Mouse (Mus musculus): ENCODE results near the gene Pkp4.
A peak's percentile ranks its signal among the peaks of the same experiment; 100 is the strongest.

Pkp4 gene

DNA sequence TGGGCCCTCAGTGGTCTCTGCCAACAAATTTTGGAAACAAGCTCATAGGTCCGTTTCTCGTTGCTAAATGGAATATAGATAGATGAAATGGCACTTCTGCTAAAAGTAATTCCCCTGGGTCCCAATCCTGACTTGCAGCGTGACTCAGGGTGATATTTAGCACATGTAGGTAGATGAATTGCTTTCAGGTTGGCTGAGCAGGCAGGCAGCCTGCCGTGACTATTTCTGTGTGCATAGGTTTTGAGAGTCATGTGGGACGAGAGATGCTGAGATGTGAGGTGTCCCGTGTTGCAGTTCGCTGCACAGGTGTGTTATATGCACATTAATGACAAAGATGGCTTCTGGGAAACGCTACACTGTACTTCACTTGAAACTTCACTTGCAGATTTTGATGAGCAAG lies 111.2 kb downstream of the Pkp4 start:
- DNase-seq (ENCODE audit: low read depth, low spot score) = no peak

- DNase-seq (ENCODE audit: low read depth, low spot score) = no peak
These were observed 112.1 kb downstream of the Pkp4 start for GRCm38 (mm10) chr2:59272713-59273112.

DNA sequence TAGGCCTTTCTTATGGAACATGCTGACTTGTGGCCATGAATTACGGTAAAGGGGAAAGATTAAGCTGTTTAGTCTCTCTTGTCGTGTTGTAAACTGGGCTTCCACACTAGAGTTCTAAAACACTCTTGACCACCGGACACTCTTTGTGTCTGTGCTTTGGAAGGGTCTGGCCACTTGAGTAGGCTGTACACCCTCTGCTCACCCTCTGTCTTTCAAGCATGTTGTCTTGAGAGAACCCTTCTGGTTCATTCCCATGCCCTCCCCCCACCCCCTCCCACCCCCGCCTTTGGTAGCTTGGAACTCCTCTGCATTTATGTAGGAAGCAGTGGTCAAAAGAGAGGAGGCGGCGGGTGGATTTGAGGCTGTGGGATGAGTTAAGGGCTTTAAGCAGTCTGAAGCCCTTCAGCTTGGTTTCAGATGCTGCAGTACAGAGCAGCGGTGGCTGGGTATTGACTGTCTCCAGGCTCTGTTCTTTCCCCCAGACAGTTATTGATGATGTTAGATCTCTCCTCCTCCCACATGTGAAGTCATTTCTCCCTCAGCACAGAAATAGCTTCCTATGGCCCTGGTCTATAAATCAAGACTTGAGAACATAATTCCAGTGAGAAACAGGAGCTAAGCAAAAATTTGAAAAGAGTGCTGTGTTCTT lies 120.4 kb downstream of the Pkp4 start:
- DNase-seq (ENCODE audit: low read depth, low spot score) = no peak

DNA sequence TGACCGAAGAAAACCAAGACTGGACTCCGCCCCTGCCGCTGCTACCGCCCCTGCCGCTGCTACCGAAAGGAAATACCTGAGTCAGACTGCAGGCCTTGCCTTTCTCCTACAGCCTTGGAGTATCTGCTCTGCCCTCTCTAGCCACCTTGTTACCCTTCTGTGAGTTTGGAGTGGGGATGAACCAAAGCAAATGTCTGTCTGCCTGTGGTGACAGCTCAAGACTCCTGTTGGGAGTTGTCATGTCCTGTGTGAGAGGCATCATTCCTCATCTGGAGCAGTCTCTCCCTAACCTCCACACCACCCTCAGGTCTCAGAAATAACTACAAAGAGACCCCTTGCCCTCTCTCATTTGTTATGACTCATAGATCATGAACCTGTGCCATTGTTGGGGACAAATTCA lies 122.3 kb downstream of the Pkp4 start:
- DNase-seq (ENCODE audit: low read depth, low spot score) = no peak

DNA sequence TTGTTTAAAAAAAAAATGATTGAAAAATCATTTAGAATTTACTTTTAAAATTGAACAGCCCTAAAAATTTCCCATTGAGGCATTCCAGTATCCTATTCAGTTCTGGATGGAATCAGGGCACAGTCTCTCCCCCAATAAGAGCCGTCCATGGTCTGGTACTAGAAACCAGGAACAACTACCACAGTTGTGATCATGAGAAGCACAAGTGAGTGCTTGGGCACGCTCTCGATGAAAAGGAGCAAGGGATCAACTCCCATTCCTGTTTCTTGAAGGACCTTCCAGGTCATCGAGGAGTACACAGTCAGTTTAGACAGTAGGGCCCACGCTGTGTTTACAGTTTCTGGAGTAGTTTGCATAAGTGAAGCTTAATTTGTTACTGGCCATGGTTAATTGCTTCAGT lies 123.6 kb downstream of the Pkp4 start:
- no peak for DNase-seq (ENCODE audit: low read depth, low spot score)

DNA sequence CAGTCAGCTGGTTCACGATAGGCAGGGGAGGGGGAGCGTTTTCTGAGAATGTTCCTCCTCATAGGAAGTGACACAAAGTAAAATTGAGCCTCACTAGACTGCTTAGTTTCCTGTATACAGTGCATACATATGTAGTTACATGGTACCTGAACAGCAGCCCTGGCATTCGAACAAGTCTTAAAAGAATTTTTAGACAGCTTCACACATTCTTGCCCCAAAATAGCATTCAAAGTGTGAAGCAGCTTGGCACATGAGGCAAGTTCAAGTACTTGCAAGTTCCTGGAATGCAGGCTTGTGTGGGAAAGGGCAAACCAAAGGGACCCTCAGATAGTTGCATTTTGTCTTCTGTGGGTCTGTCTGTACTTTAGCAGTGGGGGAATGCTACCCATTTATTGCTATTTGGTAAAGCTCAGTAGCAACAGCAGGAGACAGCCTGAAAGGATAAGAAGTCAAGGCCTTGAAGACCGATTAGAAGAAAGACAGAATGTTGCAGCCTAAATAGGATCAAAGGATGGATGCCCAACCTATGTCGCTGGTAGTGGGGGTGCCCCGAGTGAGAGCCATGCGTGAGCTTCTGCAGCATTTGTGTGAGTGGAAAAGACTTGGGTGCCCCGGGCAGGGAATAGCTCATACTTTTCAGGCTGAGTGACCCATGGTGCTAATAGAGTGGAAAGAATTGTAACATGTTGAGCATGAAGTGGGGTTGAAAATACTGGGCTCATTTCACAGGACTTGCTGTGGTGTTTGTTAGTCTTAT lies 124.3 kb downstream of the Pkp4 start:
- no peak for DNase-seq (ENCODE audit: low read depth, low spot score)

DNA sequence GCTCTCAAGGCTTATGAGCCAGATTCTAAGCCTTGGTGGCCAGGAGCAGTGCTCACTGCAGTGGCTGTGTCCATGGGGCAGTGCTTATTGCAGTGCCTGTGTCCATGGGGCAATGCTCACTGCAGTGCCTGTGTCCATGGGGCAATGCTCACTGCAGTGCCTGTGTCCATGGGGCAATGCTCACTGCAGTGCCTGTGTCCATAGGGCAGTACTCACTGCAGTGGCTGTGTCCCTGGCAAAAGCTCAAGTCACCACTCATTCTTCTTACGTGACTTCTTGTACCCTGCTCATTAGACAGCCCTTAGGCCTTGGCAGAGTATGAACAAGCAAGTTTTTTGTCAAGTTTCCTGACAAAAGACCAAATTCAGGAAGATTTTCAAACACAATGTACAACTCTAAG lies 124.9 kb downstream of the Pkp4 start:
- no peak for DNase-seq (ENCODE audit: low read depth, low spot score)

DNA sequence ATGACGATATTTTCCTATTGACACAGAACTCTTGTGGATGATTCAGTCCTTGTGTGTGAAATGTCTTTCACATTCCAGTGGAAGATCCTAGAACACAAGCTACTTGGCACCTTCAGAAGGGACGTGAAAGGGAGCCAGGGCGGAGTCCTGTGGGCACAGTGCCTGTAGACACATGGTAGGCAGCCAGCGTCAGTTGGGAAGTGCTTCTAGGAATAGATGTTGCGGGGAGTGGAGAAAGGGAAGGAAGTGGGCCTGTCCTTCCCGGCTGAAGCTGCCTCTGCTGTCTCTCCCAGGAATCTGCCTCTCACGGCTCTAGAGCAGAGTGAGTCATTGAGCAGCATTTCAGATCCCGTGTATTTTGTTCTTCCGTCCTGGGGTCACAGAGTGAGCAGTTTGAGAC lies 125.6 kb downstream of the Pkp4 start:
- DNase-seq (ENCODE audit: low read depth, low spot score) = no peak

DNA sequence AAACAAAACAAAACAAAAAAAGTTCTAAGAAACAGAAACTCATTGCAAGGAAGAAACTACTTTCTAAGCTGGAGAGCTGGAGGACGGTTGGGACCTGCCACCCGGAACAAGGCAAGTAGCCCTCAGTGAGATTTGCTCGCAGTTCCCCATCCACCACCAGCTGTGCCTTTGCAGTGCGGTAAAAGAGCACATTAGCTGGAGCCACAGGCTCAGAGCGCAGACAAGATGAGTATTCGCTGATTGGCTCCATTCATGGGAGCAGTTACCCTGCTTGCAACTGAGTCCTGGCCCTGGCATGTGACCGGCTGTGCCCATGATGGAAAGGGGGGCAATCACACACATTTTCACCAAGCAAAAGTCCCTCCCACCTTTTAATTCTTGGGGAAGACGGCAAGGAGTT lies 127.0 kb downstream of the Pkp4 start:
- no peak for DNase-seq (ENCODE audit: low read depth, low spot score)

DNA sequence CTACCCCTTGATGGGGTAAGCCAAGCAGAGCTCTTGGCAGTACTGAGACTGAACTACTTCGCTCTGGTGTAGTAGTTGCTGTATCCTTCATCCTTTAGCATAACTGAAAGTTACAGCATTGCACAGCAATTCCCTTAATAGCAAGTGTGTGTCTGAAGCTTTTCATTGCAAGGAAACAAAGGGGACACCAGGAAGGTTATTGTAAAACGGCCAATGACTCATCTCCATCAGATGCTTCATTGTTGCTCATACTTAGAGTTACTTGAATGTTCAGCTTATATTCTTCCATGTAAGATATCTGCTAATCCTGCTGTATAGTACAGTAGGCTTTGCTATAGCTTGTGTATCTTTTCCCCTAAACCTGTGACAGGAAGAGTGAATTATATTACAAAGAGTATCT lies 128.8 kb downstream of the Pkp4 start:
- no peak for DNase-seq (ENCODE audit: low read depth, low spot score)

DNA sequence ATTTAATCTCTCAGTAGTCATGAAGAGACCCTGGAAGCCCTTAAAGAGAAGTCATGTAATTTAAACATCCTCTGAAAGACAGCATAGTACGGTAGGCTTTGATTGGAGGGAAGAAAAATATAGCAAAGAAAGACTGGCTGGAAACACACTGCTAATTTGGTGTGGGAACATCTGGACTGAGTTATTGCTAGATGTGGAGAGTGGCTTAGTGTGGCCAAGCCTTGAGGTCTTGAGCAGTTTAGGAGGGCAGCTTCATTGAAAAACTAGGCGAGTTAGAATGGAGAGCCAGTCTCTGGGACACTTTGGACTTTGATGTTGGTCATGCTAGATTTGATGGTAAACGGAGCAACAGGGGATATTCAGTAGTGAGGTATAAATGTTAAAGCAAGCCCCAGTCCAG lies 129.7 kb downstream of the Pkp4 start:
- DNase-seq (ENCODE audit: low read depth, low spot score) = no peak

DNA sequence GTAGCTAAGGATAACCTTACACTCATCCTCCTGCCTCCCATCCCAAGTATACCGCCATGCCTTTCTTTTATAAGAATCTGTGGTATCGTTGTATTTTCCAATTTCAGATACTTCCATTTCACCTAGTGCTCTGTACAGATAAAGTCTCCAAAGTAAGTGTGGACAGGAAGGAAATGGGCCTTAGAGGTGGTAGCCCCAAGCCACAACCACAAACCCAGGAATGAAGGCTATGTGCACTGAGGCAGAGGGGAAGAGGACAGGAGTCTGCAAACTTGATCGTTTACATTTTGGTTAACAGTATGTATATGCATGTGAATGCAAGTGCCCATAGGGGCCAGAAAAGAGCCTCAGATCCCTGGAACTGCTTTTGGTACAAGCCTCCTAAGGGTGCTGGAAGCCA lies 139.2 kb downstream of the Pkp4 start:
- DNase-seq (ENCODE audit: low read depth, low spot score) = no peak

DNA sequence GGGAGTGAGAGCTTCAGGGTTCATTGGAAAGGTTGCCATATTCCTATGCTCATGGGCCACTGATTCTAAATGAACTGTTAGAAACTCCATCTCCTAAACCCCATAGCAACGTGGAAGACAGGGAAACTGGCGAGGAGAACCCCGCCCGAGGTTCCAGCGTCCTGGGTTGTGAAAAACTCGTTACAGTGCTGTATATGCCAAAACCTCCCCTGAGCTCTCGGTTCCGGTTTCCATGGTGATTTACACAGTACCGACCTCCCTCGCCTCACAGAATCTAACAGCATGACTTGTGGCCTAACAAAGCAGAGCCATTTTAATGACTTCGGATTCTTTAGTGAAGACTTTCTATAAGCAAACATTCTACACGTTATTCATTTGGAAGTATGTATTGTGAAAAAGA lies 141.0 kb downstream of the Pkp4 start:
- DNase-seq (ENCODE audit: low read depth, low spot score) = no peak

DNA sequence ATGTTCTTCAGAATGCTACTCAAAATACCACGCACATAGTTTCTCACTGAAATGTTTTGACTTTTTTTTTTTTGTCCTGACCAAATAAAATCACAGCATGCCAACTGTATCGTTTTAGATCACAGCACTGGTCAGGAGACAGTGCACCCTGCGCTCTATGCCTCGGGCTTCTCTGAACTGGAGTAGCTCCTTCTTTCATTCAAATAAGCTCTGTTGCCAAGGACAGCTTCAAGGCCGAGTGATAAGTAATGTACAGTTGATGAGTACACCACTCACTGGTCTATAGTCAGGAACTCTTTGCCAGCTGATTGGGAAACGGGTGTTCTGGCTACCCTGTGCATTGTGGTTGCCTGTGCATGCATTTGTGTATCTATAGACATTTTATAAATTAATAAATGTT lies 141.8 kb downstream of the Pkp4 start:
- DNase-seq (ENCODE audit: low read depth, low spot score) = no peak

- no peak for DNase-seq (ENCODE audit: low read depth, low spot score)
These were observed 142.9 kb downstream of the Pkp4 start for GRCm38 (mm10) chr2:59303530-59304063.

DNA sequence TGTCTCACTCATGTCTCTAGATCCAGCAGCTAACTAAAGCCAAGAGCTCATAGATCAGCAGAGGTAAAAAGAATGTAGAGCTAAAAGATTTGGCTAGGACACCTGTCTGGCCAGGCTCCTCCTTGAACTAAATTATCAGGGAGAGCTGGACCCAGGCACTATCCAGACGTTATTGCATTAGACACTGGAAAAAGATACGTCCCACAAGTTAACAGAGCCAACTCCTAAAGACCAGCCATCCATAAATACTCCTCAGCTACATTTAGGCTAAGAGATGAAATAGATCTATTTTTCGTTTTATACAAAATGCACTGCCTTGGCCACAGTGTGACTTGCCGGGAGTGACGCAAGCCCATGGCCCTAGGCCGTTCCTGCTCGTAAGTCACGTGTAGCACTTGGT lies 146.7 kb downstream of the Pkp4 start:
- DNase-seq (ENCODE audit: low read depth, low spot score) = no peak

- no peak for DNase-seq (ENCODE audit: low read depth, low spot score)
These were observed 147.4 kb downstream of the Pkp4 start for GRCm38 (mm10) chr2:59308055-59308454.

DNA sequence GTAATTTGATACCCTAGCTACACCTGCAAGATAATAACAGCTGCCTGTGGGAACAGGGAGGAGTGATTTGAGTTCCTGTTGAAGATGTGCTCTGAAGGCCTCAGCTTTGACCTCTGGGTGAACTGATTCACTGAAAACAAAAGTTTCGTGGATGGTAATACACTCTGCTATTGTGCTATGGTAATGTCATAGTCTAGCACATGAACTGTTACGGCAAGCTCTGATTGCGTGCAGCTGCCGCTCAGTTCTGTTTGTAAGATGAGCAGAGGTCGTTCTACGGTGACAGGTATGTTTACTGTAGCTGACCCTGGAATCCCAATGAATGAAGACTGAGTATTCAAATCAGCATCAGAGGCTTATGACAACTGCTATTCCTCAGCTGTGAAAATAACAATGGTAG lies 152.6 kb downstream of the Pkp4 start:
- no peak for DNase-seq (ENCODE audit: low read depth, low spot score)

DNA sequence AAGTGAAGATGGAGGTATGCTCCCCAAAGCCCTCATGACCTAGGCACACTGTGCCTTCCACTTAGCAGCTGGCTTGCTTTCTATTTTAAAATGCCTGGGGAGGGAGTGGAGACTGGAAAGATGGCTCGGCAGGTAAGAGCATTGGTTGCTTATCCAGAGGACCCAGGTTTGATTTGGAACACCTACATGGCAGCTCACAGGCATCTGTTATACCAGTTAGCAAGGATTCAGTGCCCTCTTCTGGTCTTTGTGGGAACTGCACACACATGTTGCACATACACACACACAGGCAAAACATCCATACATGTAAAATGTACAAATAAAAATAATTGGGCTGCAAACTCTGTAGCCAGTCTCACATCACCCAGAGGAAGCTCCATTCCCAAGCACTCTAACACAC lies 158.0 kb downstream of the Pkp4 start:
- no peak for DNase-seq (ENCODE audit: low read depth, low spot score)

- no peak for DNase-seq (ENCODE audit: low read depth, low spot score)
These were observed 167.3 kb downstream of the Pkp4 start for GRCm38 (mm10) chr2:59327946-59328345.

GRCm38 (mm10) chr2:59331093-59331492 lies 170.4 kb downstream of the Pkp4 start:
- no peak for DNase-seq (ENCODE audit: low read depth, low spot score)

- DNase-seq (ENCODE audit: low read depth, low spot score) = no peak
These were observed 171.9 kb downstream of the Pkp4 start for GRCm38 (mm10) chr2:59332523-59332922.

GRCm38 (mm10) chr2:59338501-59338900 lies 177.9 kb downstream of the Pkp4 start:
- DNase-seq (ENCODE audit: low read depth, low spot score) = peak; percentile 68

Measured in CD4-positive helper T cell, adult 2 months (primary cell).